Mouse (Mus musculus): Measurements from ENCODE around the gene Akap9. TPM values are rescaled to one million over a fixed set of nuclear protein-coding genes. Genes with fewer than 3 reads are reported as not detected.
"Not testable (repeated sequence)": the region's sequence is repeated elsewhere in the genome, so short reads cannot be mapped to it uniquely, and the experiment has no call there.

The Akap9 gene
- polyA plus RNA-seq, 1 experiment from 2014 or later, result 137 TPM

GRCm38 (mm10) chr5:3930760-3931159, 2.9 kb downstream of the Akap9 start:
- H3K4me1 ChIP-seq (ENCODE audit: control insufficient read depth, insufficient read depth, low read length), result peaks cover 13% of the 10 kb centered on the region
- ATAC-seq (ENCODE audit: insufficient read depth, low FRiP score), result no peak

DNA sequence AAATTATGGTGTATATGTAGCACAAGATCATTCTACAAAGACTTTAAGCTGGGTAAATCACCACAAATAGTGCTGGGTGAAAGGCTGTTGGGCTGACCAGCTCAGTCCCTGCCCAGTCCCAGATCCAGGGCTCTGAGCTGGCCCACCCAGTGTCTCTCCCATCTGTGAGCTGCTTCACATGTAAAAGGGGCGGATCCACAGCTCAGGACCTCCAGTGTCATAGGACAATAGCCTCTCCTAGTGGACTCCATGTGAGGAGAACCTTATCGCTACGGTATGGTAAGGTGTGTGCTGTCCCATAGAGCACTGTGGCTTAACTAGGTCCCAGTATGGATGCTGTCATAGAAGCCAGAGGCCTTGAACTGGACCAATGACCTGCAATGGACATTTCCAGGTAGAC, 3.8 kb downstream of the Akap9 start:
- Histone ChIP-seq H3K9me3 (replicated peaks; ENCODE audit: control insufficient read depth, low read length) (no peaks in the 10 kb centered on the region), H3K4me3 (replicated peaks; ENCODE audit: low read length) (no peak overlapping the region), H3K36me3 (ENCODE audit: control insufficient read depth, insufficient read depth, low read length) (no peaks in the 10 kb centered on the region), H3K27ac (ENCODE audit: low read length) (no peak overlapping the region), H3K9ac (ENCODE audit: low read length) (no peak overlapping the region), H3K27me3 (ENCODE audit: control insufficient read depth, insufficient read depth, low read length) (no peaks in the 10 kb centered on the region), H3K4me2 (ENCODE audit: low read depth, low read length) (no peak overlapping the region), H3K4me1 (ENCODE audit: control insufficient read depth, insufficient read depth, low read length) (peaks cover 14% of the 10 kb centered on the region)
- ATAC-seq (ENCODE audit: insufficient read depth, low FRiP score), result no peak
- WGBS, result 77% methylated on average over 3 of the region's 3 CpGs

More at GRCm38 (mm10) chr5:3930760-3931159, 2.9 kb downstream of the Akap9 start:
- no peak overlapping the region for H3K4me3 ChIP-seq (replicated peaks; ENCODE audit: low read length)
- H3K9ac ChIP-seq (ENCODE audit: low read length), result no peak overlapping the region
- no peaks in the 10 kb centered on the region for H3K9me3 ChIP-seq (replicated peaks; ENCODE audit: control insufficient read depth, low read length)
- 67% methylated on average over 5 of the region's 5 CpGs for WGBS
- H3K4me2 ChIP-seq (ENCODE audit: low read depth, low read length), result no peak overlapping the region
- no peak overlapping the region for H3K27ac ChIP-seq (ENCODE audit: low read length)
- no peaks in the 10 kb centered on the region for H3K36me3 ChIP-seq (ENCODE audit: control insufficient read depth, insufficient read depth, low read length)
- H3K27me3 ChIP-seq (ENCODE audit: control insufficient read depth, insufficient read depth, low read length), result no peaks in the 10 kb centered on the region

DNA sequence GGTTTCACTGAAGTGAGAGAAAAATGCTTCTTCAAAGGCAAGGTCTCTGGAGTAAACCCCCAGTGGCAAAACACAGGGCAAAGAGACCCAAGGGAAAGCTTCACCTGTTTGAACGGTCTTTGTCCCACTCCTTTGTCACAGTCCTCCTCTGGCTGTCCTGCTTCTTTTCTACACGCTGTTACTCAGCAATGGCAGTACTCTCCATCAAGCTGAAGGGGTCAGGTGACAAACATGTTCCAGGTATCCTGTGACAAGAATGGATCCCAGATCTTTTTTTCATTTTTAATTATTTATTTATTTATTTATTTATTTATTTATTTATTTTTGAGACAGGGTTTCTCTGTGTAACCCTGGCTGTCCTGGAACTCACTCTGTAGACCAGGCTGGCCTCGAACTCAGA, 5.7 kb downstream of the Akap9 start:
- H3K9me3 ChIP-seq (replicated peaks; ENCODE audit: control insufficient read depth, low read length), result no peaks in the 10 kb centered on the region
- no peak overlapping the region for H3K27ac ChIP-seq (ENCODE audit: low read length)
- H3K9ac ChIP-seq (ENCODE audit: low read length), result no peak overlapping the region
- H3K4me2 ChIP-seq (ENCODE audit: low read depth, low read length), result no peak overlapping the region
- no peak overlapping the region for H3K4me3 ChIP-seq (replicated peaks; ENCODE audit: low read length)
- 84% methylated on average over 3 of the region's 3 CpGs for WGBS
- H3K27me3 ChIP-seq (ENCODE audit: control insufficient read depth, insufficient read depth, low read length), result no peaks in the 10 kb centered on the region
- H3K36me3 ChIP-seq (ENCODE audit: control insufficient read depth, insufficient read depth, low read length), result no peaks in the 10 kb centered on the region
- no peak for ATAC-seq (ENCODE audit: insufficient read depth, low FRiP score)
- H3K4me1 ChIP-seq (ENCODE audit: control insufficient read depth, insufficient read depth, low read length), result peaks cover 21% of the 10 kb centered on the region

- WGBS, result 85% methylated on average over 5 of the region's 5 CpGs
Measured at GRCm38 (mm10) chr5:3935266-3935665, 7.4 kb downstream of the Akap9 start.

DNA sequence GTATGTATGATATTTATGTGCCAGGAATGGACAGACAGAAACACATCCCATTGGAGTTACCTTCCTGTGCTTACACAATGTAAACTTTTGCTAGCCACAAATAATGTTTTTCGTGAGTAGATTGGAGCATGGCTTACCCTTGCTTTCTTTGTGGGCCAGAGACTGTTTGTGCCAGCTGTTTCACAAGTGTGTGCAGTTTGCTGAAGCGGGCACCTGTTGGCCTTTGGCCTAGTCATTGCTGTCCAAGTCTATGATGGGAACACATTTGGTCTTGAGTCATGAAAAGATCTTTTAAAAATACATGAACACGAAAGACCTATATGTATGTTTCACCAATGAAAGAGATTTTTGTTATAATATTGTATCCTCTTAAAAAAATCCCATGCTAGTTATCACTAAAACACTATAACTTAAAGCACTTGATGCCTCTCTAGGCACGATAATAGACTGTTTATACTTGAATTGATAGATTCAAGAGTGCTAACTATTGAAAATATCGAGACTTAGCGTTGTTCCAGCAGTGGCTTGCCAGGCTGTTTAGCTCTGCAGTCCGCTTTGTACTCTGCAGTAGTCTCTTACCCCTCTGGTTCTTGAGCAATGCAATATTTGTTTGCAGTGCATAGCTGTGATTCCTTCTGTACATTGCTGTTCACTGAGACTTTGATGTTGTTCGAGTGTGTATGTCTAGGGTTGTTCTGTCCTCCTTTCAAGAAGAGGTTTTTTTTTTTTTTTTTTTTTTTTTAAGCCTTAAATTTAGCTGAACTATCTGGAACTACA, 8.1 kb downstream of the Akap9 start:
- WGBS, result 75% methylated on average over 8 of the region's 8 CpGs
- peaks cover 12% of the 10 kb centered on the region for H3K4me1 ChIP-seq (ENCODE audit: control insufficient read depth, insufficient read depth, low read length)
- H3K9ac ChIP-seq (ENCODE audit: low read length), result no peak overlapping the region
- no peaks in the 10 kb centered on the region for H3K27me3 ChIP-seq (ENCODE audit: control insufficient read depth, insufficient read depth, low read length)
- H3K27ac ChIP-seq (ENCODE audit: low read length), result no peak overlapping the region
- no peaks in the 10 kb centered on the region for H3K36me3 ChIP-seq (ENCODE audit: control insufficient read depth, insufficient read depth, low read length)
- H3K4me3 ChIP-seq (replicated peaks; ENCODE audit: low read length), result no peak overlapping the region
- H3K9me3 ChIP-seq (replicated peaks; ENCODE audit: control insufficient read depth, low read length), result no peaks in the 10 kb centered on the region
- H3K4me2 ChIP-seq (ENCODE audit: low read depth, low read length), result no peak overlapping the region
- ATAC-seq (ENCODE audit: insufficient read depth, low FRiP score), result no peak

More at GRCm38 (mm10) chr5:3935266-3935665, 7.4 kb downstream of the Akap9 start:
- Histone ChIP-seq H3K9me3 (replicated peaks; ENCODE audit: control insufficient read depth, low read length) (no peaks in the 10 kb centered on the region), H3K9ac (ENCODE audit: low read length) (no peak overlapping the region), H3K27me3 (ENCODE audit: control insufficient read depth, insufficient read depth, low read length) (no peaks in the 10 kb centered on the region), H3K4me2 (ENCODE audit: low read depth, low read length) (no peak overlapping the region), H3K4me1 (ENCODE audit: control insufficient read depth, insufficient read depth, low read length) (peaks cover 13% of the 10 kb centered on the region), H3K27ac (ENCODE audit: low read length) (no peak overlapping the region), H3K36me3 (ENCODE audit: control insufficient read depth, insufficient read depth, low read length) (no peaks in the 10 kb centered on the region), H3K4me3 (replicated peaks; ENCODE audit: low read length) (no peak overlapping the region)
- no peak for ATAC-seq (ENCODE audit: insufficient read depth, low FRiP score)

DNA sequence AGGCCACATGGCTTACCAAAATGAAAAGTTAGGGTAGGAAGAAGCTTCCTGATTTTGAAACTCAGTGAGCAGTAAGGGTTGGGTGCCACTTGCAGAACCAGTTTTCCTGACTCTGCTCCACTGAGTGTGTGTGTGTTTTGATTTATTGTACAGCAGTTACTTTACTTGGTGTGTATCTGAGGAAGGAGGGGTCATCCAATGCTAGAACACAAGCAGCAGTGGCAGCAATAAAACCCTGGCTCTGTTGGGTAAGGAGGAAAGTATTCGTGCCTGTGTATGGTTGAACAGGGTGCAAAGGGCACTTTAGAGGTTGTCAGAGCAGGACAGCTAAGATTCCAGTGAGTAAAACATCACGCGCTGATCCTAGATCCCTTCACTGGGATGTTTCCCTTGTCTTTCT, 11.1 kb downstream of the Akap9 start:
- H3K9me3 ChIP-seq (replicated peaks; ENCODE audit: control insufficient read depth, low read length), result no peaks in the 10 kb centered on the region
- H3K4me3 ChIP-seq (replicated peaks; ENCODE audit: low read length), result no peak overlapping the region
- no peak overlapping the region for H3K9ac ChIP-seq (ENCODE audit: low read length)
- no peaks in the 10 kb centered on the region for H3K27me3 ChIP-seq (ENCODE audit: control insufficient read depth, insufficient read depth, low read length)
- no peaks in the 10 kb centered on the region for H3K36me3 ChIP-seq (ENCODE audit: control insufficient read depth, insufficient read depth, low read length)
- ATAC-seq (ENCODE audit: insufficient read depth, low FRiP score), result peak; percentile 84; the same call in 1 of the 2 replicates
- peak overlapping the region; percentile 82 for H3K27ac ChIP-seq (ENCODE audit: low read length)
- H3K4me2 ChIP-seq (ENCODE audit: low read depth, low read length), result no peak overlapping the region
- H3K4me1 ChIP-seq (ENCODE audit: control insufficient read depth, insufficient read depth, low read length), result peaks cover 8% of the 10 kb centered on the region; the same call in 1 of the 2 replicates
- WGBS, result 85% methylated on average over 3 of the region's 3 CpGs

DNA sequence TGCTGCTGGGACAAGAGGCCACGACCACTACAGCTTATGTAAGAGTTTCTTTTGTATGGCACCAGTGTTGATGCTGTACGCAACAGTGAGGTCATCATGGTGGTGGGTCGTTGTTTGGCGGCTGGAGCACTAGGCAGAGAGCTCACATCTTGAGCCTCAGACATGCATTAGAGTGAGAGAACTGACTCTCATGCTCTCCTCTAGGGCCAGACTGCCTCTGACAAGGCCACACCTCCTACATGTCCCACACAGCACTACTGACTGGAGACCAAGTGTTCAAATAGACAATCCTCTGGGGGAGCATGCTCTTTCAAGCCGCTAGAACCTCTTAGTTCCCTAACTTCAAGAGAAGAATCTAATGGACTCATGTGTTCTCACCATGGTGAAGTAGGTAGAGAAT, 11.5 kb downstream of the Akap9 start:
- peak; percentile 45; the same call in 1 of the 2 replicates for ATAC-seq (ENCODE audit: insufficient read depth, low FRiP score)
- peak overlapping the region; percentile 82 for H3K27ac ChIP-seq (ENCODE audit: low read length)
- H3K27me3 ChIP-seq (ENCODE audit: control insufficient read depth, insufficient read depth, low read length), result no peaks in the 10 kb centered on the region
- H3K9ac ChIP-seq (ENCODE audit: low read length), result no peak overlapping the region
- 90% methylated on average over 5 of the region's 5 CpGs for WGBS
- H3K4me2 ChIP-seq (ENCODE audit: low read depth, low read length), result no peak overlapping the region
- H3K4me1 ChIP-seq (ENCODE audit: control insufficient read depth, insufficient read depth, low read length), result peaks cover 8% of the 10 kb centered on the region; the same call in 1 of the 2 replicates
- no peak overlapping the region for H3K4me3 ChIP-seq (replicated peaks; ENCODE audit: low read length)
- H3K36me3 ChIP-seq (ENCODE audit: control insufficient read depth, insufficient read depth, low read length), result no peaks in the 10 kb centered on the region
- H3K9me3 ChIP-seq (replicated peaks; ENCODE audit: control insufficient read depth, low read length), result no peaks in the 10 kb centered on the region

DNA sequence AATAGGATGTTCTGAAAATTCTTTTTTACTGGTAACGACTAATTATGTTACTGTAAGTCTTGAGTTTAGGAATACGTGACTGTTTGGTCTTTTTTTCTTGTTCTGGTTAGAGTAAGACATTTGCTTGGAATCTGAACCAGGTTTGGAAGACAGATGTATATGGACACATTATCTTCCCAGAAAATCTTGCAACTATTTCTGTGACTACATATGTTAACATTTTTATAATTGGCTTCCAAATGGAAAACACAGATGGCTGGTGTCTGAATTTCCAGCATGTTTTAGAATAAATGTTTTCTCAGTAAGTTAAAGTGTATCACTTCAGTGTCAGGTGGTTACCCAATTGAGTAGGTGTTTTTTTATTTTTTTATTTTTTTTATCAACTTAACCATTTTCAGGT, 13.4 kb downstream of the Akap9 start:
- Histone ChIP-seq H3K9me3 (replicated peaks; ENCODE audit: control insufficient read depth, low read length) (no peaks in the 10 kb centered on the region), H3K27ac (ENCODE audit: low read length) (no peak overlapping the region), H3K4me1 (ENCODE audit: control insufficient read depth, insufficient read depth, low read length) (peaks cover 8% of the 10 kb centered on the region; the same call in 1 of the 2 replicates), H3K9ac (ENCODE audit: low read length) (no peak overlapping the region), H3K4me3 (replicated peaks; ENCODE audit: low read length) (no peak overlapping the region), H3K27me3 (ENCODE audit: control insufficient read depth, insufficient read depth, low read length) (no peaks in the 10 kb centered on the region), H3K36me3 (ENCODE audit: control insufficient read depth, insufficient read depth, low read length) (no peaks in the 10 kb centered on the region), H3K4me2 (ENCODE audit: low read depth, low read length) (no peak overlapping the region)
- no peak for ATAC-seq (ENCODE audit: insufficient read depth, low FRiP score)
- 89% methylated on average over 2 of the region's 2 CpGs for WGBS

DNA sequence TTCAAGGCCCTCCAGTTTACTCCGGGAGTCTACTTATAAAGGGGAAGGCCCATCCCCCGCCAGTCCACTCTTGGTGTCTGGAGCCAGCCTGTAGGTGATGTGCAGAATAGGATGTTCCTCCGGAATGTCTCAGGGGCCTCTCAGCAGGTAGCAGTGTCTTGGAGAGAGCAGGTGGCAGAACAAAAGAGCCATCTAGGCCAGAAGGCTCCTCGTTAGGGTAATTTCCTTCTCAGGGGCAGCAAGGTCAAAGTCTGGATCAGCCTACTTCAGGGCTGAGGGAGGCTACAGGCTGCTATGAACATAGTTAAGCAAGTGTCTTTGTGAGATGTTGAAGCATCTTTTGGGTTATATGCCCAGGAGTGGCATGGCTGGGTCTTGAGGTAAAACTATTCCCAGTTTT, 15.3 kb downstream of the Akap9 start:
- H3K4me3 ChIP-seq (replicated peaks; ENCODE audit: low read length); H3K36me3 ChIP-seq (ENCODE audit: control insufficient read depth, insufficient read depth, low read length); ATAC-seq (ENCODE audit: insufficient read depth, low FRiP score); H3K27ac ChIP-seq (ENCODE audit: low read length); H3K9ac ChIP-seq (ENCODE audit: low read length); H3K4me1 ChIP-seq (ENCODE audit: control insufficient read depth, insufficient read depth, low read length); H3K9me3 ChIP-seq (replicated peaks; ENCODE audit: control insufficient read depth, low read length); H3K4me2 ChIP-seq (ENCODE audit: low read depth, low read length); H3K27me3 ChIP-seq (ENCODE audit: control insufficient read depth, insufficient read depth, low read length): not testable (repeated sequence)
- 81% methylated on average over 4 of the region's 4 CpGs for WGBS
